ENCODE assay signal across 13 mouse cellular contexts in the genomic region with DNA sequence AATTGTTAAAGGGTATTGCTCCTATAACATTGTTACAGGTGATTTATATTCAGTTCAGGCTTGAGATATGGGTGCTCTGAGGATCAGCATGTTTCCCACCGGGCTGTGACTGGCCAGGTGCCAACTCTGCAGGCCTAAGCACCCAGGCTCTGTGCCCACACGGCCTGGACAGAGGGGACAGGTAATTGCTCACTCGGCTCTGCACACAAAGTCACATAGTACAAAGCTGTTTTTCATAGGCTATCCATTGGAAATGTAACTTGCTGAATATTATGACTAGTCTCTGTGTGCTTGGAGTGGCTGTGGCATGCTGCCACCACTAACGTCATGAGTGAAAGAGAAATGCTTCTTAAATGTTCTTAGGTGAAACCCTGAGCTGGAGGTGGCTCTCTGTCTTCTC.
DNase-seq lines count a peak whose midpoint lies in the region; ATAC-seq and TF ChIP-seq lines count a peak whose summit lies in the region.
"Had no signal": no experiment of that assay in that cellular context is flagged by ENCODE, and none has a peak within 500 bp of the region (broad histone marks: within the 10 kb centered on the region; RNA-seq: fewer than 3 reads in every experiment).

No protein-coding gene starts in this region.

- H3K4me1 ChIP-seq in lung, postnatal 0 days (ENCODE audit: insufficient read depth, low read depth, low read length), result no peaks in the 10 kb centered on the region
- H3K4me1 ChIP-seq in midbrain, embryonic 16.5 days (ENCODE audit: control insufficient read depth, insufficient read depth, low read length), result no peaks in the 10 kb centered on the region

- H3K9ac ChIP-seq in lung, postnatal 0 days (replicated peaks; ENCODE audit: low read depth), result no peak overlapping the region
- H3K9ac ChIP-seq in midbrain, embryonic 16.5 days (ENCODE audit: low read depth, low read length), result no peak overlapping the region
- H3K9ac ChIP-seq: liver, embryonic 14.5 days; midbrain, embryonic 12.5 days; neural tube, embryonic 13.5 days had no signal

- no peak for ATAC-seq in lung, postnatal 0 days
- no peak for ATAC-seq in midbrain, embryonic 16.5 days

- H3K9me3 ChIP-seq in lung, postnatal 0 days (ENCODE audit: low read length), result no peaks in the 10 kb centered on the region
- H3K9me3 ChIP-seq in midbrain, embryonic 16.5 days (replicated peaks; ENCODE audit: control insufficient read depth, low read length, poor library complexity, severe bottlenecking), result no peaks in the 10 kb centered on the region
- H3K9me3 ChIP-seq: midbrain, embryonic 12.5 days; neural tube, embryonic 13.5 days had no signal

- no peaks in the 10 kb centered on the region for H3K36me3 ChIP-seq in lung, postnatal 0 days (ENCODE audit: insufficient read depth, low read length)
- no peaks in the 10 kb centered on the region for H3K36me3 ChIP-seq in midbrain, embryonic 16.5 days (ENCODE audit: control insufficient read depth, insufficient read depth, low read length)
- H3K36me3 ChIP-seq: midbrain, embryonic 12.5 days; neural tube, embryonic 13.5 days had no signal

- WGBS in lung, postnatal 0 days, result 26% methylated on average over 4 of the region's 4 CpGs
- WGBS in midbrain, embryonic 16.5 days, result 62% methylated on average over 4 of the region's 4 CpGs

- no peak for TF ChIP-seq CTCF in lung, postnatal 0 days (IDR thresholded peaks at IDR 0.05)

- H3K4me2 ChIP-seq in lung, postnatal 0 days (replicated peaks; ENCODE audit: low read depth, low read length), result no peak overlapping the region
- no peak overlapping the region for H3K4me2 ChIP-seq in midbrain, embryonic 16.5 days (ENCODE audit: low read length)
- H3K4me2 ChIP-seq: midbrain, embryonic 12.5 days; neural tube, embryonic 13.5 days had no signal

- H3K27ac ChIP-seq in lung, postnatal 0 days (ENCODE audit: low read length), result no peak overlapping the region
- H3K27ac ChIP-seq in midbrain, embryonic 16.5 days (ENCODE audit: low read length), result no peak overlapping the region
- H3K27ac ChIP-seq: left cerebral cortex, adult 2 months; liver, embryonic 14.5 days; midbrain, embryonic 12.5 days; neural tube, embryonic 13.5 days had no signal

- peak; percentile 45 for DNase-seq in heart, postnatal 4 days
- DNase-seq in heart, adult 8-10 months (ENCODE audit: low spot score), result no peak
- DNase-seq in lung, postnatal 0 days (ENCODE audit: low spot score), result peak; percentile 12
- no peak for DNase-seq in lung, postnatal 4 days
- peak; percentile 77 for DNase-seq in cerebellum, adult 9-10 months
- peak; percentile 49 to 76 for DNase-seq in kidney, postnatal 36 days
- no peak for DNase-seq in frontal cortex, postnatal 14 days (ENCODE audit: low spot score in 2 of 2)
- DNase-seq: right cerebral cortex, postnatal 25 days had no signal

- no peak for TF ChIP-seq EP300 in lung, postnatal 0 days (IDR thresholded peaks at IDR 0.05)

- no peaks in the 10 kb centered on the region for H3K27me3 ChIP-seq in lung, postnatal 0 days (replicated peaks; ENCODE audit: insufficient read depth, low read length)
- no peaks in the 10 kb centered on the region for H3K27me3 ChIP-seq in midbrain, embryonic 16.5 days (ENCODE audit: control insufficient read depth, insufficient read depth, low read depth, low read length)
- H3K27me3 ChIP-seq: midbrain, embryonic 12.5 days; neural tube, embryonic 13.5 days had no signal

- H3K4me3 ChIP-seq in lung, postnatal 0 days (ENCODE audit: low read depth, low read length), result no peak overlapping the region
- no peak overlapping the region for H3K4me3 ChIP-seq in midbrain, embryonic 16.5 days (ENCODE audit: low read depth, low read length)
- H3K4me3 ChIP-seq: left cerebral cortex, adult 2 months; midbrain, embryonic 12.5 days; neural tube, embryonic 13.5 days had no signal

Comparison
In these comparisons a context has a peak if more than half of its experiments do, and no peak if none do; other contexts are left out.
1. DNase-seq: peak in heart, postnatal 4 days (single experiment), lung, postnatal 0 days (single experiment), cerebellum, adult 9-10 months (single experiment) and kidney, postnatal 36 days (2 of 2); none in heart, adult 8-10 months (single experiment), lung, postnatal 4 days (0 of 2) and frontal cortex, postnatal 14 days (0 of 2).